16 mouse cellular contexts compared by ENCODE assay signal in the genomic region with DNA sequence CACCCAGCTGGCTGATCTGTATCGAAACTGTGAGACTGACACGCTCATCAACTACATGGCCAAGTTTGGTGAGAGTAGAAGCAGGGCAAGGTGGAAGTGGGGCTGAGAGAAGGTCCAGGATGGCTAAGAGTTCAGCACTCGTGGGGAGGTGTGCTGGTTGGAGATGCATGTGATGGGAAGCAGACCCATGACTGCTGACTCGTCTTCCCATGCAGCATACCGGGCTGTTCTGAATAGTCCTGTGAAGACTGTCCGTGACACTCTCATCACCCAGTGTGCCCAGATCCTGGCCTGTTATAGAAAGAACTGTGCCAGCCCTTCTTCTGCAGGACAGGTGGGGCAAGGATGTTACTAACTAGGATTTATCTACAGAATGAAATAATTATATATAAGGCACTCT. TPM values are rescaled to one million over a fixed set of nuclear protein-coding genes. Genes with fewer than 3 reads are reported as not detected.
"Had no signal": no experiment of that assay in that cellular context is flagged by ENCODE, and none has a peak within 500 bp of the region (broad histone marks: within the 10 kb centered on the region; RNA-seq: fewer than 3 reads in every experiment).

No protein-coding gene starts in this region.

- H3K27me3 ChIP-seq: neural tube, embryonic 13.5 days; neural tube, embryonic 15.5 days; stomach, embryonic 15.5 days had no signal

- DNase-seq: retina, postnatal 1 day; right cerebral cortex, adult 18-20 months; right cerebral cortex, postnatal 14 days; right cerebral cortex, postnatal 25 days; right cerebral cortex, postnatal 4 days; spleen, adult 18-20 months; thymus, adult 18-20 months; thymus, adult 2 months; thymus, postnatal 14 days; thymus, postnatal 25 days; thymus, postnatal 36 days; thymus, postnatal 4 days had no signal

- H3K4me3 ChIP-seq: neural tube, embryonic 13.5 days; neural tube, embryonic 15.5 days; stomach, embryonic 15.5 days had no signal

- H3K9me3 ChIP-seq: neural tube, embryonic 13.5 days; neural tube, embryonic 15.5 days; stomach, embryonic 15.5 days had no signal

- H3K4me2 ChIP-seq: neural tube, embryonic 13.5 days; neural tube, embryonic 15.5 days; stomach, embryonic 15.5 days had no signal

RNA-seq across cellular contexts. Expression of a gene that starts 23.6 kb away (rescaled TPM):
- total RNA-seq: neutrophil, adult 5-6 weeks had no signal
